Mouse (Mus musculus): ENCODE results near the gene Stard3nl.
"Not testable (repeated sequence)": the region's sequence is repeated elsewhere in the genome, so short reads cannot be mapped to it uniquely, and the experiment has no call there.

Stard3nl gene

DNA sequence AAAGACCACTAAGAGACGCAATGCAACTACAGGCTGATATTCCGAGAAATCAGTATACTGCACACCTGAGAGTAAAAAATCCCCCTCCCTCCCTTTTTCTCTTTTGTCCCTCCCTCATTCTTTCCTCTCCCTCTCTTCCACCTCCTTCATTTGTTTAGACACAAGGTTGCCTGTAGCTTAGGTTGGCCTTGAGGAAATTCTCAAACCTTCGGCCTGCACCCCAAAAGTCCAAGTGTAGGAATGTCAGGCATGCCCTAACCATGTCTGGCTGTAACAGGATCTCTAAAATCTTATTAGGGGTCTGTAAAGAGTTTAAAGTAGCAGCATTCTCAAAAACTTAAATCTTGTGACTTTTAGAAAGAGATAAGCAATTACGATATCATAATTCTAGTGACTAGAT, 10.4 kb downstream of the Stard3nl start:
- DNase-seq (ENCODE audit: low read depth, low spot score) = no peak

DNA sequence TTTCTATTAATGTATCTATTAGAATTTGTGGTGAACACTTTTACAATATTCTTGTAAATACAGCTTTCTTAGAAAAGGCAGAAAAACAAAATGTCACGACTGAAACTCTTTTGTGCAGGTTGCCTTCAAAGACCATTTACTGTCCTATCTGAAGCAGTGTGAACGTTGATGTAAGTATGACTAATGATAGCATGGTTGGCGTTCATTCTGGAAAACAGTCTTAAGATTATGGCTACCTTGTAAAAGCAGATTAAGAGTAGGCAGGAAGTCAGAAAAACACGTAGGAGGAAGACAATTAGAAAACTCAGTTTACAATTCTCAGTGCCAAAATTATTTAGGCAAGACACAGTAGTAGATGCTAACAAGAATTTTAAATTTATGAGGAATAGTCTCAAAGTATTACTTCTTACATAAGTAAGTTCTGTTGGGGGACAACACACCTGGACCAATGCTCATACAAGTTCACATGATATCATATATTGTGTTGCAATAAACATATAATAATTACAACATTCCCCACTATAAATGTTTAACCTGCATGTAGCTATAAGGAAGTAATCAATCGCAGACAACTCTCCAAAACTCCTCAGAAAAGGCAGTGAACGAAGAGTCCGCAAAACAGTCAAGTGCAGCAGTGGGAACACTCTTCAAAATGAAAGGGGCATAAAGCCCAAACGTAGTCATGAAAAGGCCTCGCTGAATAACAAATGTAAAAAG, 14.3 kb downstream of the Stard3nl start:
- DNase-seq (ENCODE audit: low read depth, low spot score) = no peak

DNA sequence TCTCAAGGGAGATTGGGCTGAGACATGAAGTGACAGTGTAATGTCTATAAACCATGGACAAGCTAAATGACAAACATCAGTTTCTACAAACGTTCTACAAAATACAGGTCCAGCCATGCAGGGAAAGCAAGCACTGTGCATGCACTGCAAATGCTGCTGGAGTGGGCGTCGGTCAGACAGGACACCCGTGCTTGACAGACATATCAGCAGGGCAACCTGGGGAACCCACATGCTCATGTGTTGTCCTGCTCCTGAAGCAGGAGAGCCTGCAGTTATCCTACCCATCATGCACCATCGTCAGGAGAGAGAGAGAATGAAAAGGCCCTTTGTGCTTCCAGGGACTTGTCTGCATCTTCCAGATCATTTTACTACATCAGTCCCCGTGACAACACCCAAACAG, 16.3 kb downstream of the Stard3nl start:
- DNase-seq (ENCODE audit: low read depth, low spot score) = no peak

DNA sequence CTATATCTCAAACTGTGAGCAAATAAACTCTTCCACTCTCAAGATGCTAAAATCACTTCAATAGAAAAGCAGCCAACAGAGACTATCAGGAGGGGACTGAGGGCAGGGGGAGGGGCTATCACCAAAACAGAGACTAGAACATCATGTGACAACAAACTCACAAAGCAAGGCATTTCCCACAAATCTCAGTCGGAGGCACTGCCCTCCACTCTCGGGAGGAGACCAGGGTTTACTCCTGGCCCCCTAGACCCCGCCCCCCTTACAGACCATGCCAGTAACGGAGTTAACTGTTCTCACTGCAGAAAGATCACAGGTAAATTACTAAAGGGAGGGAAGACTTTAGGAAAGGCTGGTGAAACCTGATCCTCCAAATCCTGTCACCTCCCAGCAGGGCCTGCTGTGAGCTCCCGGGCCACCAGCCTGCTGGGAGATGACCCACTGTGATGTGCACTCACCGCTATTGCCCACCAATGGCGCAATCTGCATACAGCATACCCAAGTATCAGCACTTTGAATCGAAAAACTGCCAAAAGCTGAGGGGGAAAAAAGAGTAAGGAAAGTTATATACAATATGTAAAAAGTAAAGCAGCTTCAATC, 23.4 kb downstream of the Stard3nl start:
- DNase-seq (ENCODE audit: low read depth, low spot score) = no peak

DNA sequence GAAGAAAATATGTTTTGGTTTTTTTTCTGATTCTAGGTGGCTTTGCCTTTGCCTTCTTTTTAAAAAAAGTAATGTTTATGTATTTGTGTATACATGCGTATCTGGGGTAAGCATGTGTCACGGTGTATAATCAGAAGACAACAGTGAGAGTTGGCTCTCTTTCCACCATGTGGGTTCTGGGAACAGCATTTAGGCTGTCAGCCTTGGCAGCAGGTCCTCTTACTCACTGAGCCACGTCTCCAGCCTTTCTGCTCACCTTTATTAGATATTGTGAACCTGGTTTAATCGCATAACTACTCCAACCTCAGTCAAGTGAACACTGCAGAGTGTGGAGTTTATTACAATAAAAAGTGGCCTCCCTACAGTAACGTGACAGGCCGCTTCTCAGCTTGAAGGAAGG, 26.8 kb downstream of the Stard3nl start:
- no peak for DNase-seq (ENCODE audit: low read depth, low spot score)

DNA sequence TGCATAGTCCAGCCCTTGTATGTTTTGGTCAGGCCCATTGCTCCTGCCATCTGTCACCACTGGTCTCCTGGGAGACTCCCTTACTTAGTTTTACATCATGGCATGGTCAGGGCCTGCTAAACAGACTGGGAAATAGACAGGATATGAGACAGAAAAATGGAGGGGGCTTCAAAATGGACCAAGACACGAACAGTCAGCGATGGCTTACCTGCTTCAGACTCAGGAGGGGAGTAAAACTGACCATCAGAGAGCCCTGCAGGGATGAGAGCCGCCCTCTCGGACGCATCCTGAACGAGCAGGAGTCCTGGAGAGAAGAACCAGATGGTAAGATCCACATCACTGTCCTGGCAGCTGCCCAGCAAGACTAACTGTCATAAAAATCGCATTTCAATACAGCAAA, 28.1 kb downstream of the Stard3nl start:
- DNase-seq (ENCODE audit: low read depth, low spot score) = no peak

DNA sequence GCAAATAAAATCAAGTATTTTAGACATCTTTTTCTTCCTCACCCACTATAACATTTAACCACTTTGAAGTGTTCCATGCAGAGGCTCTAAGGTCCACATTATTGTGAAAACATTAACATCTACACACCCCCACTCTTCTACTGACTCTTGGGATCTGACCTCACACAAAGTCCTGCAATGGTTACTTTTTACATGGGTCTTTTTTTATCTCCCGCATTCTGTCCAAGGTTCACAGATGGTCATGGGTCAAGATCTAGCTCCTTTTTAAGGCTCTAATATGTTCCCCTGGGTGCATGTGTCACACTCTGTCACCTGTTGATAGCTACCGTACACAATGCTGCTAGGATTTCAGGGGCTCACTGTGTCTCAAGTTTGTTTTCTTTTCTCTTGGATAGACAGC, 28.7 kb downstream of the Stard3nl start:
- no peak for DNase-seq (ENCODE audit: low read depth, low spot score)

DNA sequence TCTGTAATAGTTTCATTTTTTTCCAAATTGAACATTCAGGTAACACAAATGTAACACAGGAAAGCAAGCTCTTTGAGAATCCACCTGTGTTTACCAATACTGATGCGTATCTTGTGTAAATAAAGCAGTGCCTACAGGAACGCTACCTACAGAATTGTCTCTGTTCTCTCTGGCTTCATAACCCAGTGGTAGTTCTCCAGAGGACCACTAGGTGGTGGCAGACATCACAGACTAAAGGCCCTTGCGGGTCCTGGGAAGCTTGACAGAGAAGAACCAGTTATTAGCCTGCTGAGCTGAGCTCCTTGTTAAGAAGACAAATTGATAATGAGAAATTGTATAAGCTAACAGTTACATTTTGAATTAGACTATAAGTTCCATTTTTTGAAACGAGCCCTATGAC, 30.0 kb downstream of the Stard3nl start:
- peak; percentile 80 for DNase-seq (ENCODE audit: low read depth, low spot score)

DNA sequence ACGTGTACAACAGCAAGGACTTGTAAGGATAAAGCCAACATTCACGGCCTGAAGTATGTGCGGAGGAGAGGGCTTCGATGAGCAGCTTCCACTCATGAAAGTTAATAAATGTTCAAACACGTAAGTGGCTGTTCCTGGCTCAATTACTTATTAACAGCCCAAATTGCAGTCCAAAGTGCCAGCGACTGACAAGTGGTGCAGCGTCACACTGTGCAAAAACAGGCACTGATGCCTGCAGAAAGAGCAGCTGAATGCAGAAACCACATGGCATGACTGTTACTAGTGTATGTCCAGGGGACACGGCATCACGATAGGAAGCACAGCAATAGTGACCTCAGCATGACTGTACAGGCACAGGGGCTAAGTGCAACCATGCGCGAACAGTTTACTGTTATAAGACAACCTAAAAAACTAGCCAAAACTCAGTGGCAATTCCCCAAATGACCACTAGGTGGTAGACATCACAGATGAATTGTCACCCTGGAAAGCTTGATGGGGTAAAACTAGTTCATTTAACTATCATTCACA, 31.3 kb downstream of the Stard3nl start:
- peak; percentile 77 for DNase-seq (ENCODE audit: low read depth, low spot score)

DNA sequence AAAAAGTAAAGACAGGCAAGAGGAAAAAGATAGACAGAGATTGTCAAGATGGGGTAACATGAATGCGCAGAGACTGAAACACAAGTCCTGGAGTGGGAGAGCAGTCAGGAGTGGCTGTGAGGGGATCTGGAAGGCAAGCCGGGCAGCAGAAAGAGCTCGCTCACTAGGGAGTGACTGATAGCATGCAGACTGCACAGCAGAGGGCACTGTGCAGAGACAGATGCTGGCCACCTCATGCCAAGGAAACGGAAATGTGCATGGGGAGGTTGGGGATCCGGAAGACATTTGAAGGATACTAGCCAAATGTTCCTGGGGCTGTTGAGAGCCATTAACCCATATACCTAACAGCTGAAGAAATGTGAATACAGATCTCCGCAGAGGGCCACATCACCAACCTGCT, 33.2 kb downstream of the Stard3nl start:
- no peak for DNase-seq (ENCODE audit: low read depth, low spot score)

DNA sequence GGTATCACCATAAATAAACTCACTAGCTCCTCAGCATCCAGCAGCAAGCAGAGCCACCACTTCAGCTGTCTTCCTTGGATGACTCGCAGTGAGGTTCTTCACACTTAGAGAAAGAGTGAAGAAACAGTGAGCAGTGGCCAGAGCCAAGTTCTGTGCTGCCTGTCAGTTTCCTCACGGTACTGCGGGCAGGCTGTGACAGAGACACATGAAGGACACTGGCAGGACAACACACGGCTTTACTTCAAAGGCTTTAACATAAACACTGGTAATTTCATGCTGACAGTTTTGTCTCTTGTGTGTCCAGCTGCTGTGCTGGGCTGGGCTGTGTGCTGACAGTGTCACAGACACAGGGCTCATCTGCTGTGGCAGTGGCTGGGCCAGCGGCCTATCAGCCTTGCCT, 37.6 kb downstream of the Stard3nl start:
- no peak for DNase-seq (ENCODE audit: low read depth, low spot score)

DNA sequence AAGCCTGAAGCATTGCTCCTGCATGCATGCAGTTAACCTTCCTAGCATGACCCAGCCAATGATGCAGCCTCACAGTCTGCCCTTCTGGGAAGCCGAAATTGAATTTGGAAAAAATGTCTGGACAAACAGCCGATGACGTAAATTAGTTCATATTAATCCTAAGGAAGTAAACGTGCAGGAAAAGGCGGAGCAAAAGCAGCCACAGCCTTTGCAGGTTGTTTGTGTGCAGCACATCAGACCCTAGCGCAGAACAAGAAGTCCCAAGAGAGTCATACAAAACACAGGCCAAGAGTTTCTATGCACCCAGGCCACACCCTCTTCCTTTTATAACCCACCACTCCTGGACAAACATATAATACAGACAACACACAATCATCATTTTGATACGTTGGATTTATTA, 38.3 kb downstream of the Stard3nl start:
- DNase-seq (ENCODE audit: low read depth, low spot score) = no peak

DNA sequence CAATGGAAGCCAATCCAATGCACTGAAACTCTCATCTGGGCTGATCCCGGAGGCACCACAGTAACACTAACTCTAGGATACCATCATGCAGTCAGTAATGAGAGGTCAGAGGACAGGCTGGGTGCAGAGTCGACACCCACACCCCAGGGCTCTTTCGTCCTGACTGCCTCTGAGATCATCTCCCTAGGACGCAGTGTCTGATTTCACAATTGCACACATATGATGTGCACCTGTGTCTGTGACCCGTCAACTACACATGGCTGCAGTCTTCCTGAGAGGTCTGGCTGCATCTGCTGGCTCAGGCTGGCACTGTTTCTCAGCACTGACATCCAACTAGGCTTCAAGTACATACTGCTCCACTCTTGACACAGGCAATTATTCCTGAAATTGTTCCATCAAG, 38.9 kb downstream of the Stard3nl start:
- no peak for DNase-seq (ENCODE audit: low read depth, low spot score)

DNA sequence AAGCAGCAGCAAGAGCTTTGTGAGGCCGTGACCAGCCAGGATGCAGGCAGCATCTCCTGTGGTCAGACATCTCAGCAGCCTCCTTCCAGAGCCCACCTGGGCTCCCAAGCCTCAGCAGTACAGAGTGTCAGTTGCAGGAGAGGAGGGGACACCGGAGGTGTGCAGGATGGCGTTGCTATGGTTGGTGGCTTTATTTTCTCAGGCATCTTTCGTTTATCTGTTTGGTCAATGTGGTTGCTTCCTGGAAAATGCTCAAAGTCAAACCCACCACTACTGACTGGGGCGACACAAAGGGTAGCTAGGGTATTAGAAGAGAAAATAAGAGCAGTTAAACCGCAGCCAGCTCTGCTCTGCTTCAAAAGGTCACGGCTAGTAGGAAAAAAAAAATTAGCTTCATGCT, 39.5 kb downstream of the Stard3nl start:
- DNase-seq (ENCODE audit: low read depth, low spot score) = no peak

DNA sequence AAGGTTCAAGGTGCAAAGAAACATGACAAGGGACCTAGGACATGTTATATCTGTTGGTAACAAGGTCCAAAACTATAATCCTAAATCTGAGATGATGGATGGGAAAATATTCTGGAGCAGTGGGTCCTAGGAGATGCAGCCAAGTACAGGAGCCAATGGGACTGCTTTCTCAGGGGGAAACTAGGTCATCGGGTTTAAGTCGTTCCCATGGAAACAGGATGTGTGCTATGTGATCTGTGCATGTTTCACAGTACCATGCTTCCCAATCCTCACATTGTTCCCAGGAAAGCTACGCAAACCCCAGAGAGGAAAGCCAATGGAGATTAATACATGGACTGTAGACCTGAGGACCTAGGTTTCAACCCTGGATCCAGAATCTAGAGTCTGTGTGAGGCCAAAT, 42.8 kb downstream of the Stard3nl start:
- no peak for DNase-seq (ENCODE audit: low read depth, low spot score)

DNA sequence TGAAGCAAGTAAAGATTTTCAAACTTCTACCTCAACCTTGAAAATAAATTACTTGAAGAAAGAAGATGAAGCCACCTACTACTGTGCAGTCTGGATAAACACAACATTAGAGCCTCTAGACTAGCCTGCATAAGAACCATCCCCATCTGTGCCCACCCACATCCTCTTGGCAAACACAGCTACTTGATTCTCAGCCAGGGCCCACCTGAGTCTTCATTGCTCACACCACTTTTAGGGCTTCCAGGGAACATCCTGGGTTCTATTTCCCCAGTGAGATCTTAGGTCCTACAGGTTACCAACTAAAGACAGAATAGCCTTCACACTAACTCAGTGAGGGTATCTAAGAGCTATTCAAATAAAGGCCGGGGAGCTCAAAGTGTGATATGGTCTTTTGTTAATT, 55.2 kb downstream of the Stard3nl start:
- DNase-seq (ENCODE audit: low read depth, low spot score) = not testable (repeated sequence)

DNA sequence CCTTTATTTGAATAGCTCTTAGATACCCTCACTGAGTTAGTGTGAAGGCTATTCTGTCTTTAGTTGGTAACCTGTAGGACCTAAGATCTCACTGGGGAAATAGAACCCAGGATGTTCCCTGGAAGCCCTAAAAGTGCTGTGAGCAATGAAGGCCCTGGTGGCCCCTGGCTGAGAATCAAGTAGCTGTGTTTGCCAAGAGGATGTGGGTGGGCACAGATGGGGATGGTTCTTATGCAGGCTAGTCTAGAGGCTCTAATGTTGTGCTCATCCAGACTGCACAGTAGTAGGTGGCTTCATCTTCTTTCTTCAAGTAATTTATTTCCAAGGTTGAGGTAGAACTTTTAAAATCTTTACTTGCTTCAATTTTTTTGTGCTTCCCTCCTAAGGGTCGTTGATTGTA, 59.3 kb downstream of the Stard3nl start:
- not testable (repeated sequence) for DNase-seq (ENCODE audit: low read depth, low spot score)

All from 3T3-L1 (cell line).